Mouse (Mus musculus) erythroblast, embryonic 14.5 days (primary cell): ENCODE measurements around the gene Lgals12.

Source experiments
- GATA1 ChIP-seq: IDR thresholded peaks from 2 replicates; pipeline ENCODE4 v1.6.1; 2012; ENCODE audit warnings: low read length, inconsistent platforms, mixed read lengths
- TAL1 ChIP-seq: IDR thresholded peaks from 3 replicates; pipeline ENCODE4 v1.6.1; 2012; ENCODE audit warnings: low read length, inconsistent platforms, mixed read lengths

GRCm38 (mm10) chr19:7616231-7616930 is 9.4 kb upstream of the Lgals12 start:
- no peak for TF ChIP-seq GATA1
- no peak for TF ChIP-seq TAL1
